Mouse (Mus musculus): ENCODE data around the gene Denr. TPM values are rescaled to one million over a fixed set of nuclear protein-coding genes. Genes with fewer than 3 reads are reported as not detected.

Denr gene
- polyA plus RNA-seq (2017; shearing (Covaris generic)) = 10 to 100 TPM; 60.1 to 83.1 (median 71.9) TPM

GRCm38 (mm10) chr5:123906976-123907630 lies at the start of gene Denr:
Gene Denr (plus strand): TSS chr5:123907175.
- peak; percentile 97 for ATAC-seq

DNA sequence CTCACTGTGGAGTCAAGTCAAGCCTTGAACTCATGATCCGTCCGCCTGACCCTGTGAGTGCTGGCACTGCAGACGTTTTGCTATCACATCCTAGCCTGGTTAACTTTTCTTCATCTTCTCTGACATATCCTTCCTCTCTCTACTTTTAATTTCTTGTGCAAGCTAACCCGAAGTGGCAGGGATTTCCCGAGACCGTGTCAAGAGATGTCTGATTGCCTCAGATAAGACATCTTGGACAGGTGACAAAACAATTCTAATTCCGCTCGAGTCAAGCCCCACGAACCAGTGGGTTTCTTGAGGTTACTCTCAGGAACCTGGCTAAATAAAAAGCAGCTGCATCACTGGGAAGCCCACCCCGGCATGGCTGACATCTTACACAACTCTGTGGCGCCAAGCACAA lies 48.2 kb upstream of the Denr start:
- no peak for ATAC-seq

DNA sequence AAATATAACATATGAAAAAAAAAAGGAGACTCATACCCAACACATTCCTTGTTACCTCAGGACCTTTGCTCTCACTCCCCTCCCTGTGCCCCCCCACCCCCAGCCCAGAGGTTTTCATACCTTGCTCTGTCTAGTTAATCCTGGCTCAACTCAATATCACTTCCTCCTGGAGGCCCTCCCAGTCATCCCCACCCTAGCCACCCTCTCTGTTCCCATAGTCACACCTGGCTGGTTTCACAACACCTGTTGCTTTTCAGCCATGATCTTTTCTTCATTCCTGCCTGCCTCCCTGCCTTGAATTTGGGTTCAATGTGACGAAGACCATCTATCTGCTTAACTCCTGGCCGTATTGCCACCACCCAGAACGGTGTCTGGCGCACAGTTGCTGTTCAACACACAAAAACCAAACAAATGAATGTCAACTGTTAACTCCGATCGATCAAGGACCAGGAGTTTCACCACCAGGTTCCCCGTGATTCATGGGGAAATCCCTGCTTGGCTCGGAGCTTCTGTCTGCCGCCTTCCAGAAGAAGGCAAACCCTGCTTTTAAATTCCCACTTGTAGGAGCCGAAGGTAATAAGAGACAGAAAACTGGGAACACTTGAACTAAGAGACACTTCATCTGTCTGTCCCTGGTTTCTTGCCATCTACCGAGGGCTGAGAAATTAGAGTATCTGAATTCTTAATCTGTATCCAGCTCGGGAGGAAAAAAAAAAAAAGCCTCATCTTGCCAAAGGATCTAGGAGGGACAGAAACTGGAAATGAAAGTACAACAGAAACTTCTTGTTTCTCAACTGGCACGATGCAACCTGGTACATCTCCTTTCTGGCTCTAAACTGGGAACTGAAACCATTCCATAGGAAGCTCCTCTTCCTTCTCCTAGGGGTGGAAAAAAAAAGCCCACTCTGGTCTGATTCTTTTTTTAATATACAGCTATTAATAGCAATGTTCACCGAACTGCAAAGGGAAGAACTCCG lies 44.3 kb upstream of the Denr start:
- no peak for ATAC-seq

- no peak for ATAC-seq
Measured at GRCm38 (mm10) chr5:123863934-123864333, 43.0 kb upstream of the Denr start.

DNA sequence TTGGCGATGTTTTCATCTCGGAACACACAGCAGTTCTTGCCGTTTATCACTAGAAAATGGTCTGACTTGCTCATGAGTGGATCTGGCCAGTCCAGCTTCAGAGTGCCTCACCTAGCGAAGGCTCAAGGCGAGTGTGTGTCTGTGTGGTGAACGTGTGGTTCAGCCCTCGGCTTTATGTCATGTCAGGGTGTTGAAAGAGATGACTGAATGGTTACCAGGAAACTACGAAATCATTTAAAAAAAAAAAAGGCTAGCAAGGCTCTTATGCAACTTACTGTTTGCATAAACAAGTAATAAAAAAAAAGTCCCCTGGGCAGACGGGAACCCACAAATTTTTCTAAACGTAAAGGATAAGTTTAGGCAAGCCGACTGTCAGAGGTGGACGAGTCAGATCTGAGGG lies 41.6 kb upstream of the Denr start, which contains the start of gene Hcar2:
Hcar2 (minus strand) TSS at position 135 of the 400 bp plus-strand sequence.
- no peak for ATAC-seq

DNA sequence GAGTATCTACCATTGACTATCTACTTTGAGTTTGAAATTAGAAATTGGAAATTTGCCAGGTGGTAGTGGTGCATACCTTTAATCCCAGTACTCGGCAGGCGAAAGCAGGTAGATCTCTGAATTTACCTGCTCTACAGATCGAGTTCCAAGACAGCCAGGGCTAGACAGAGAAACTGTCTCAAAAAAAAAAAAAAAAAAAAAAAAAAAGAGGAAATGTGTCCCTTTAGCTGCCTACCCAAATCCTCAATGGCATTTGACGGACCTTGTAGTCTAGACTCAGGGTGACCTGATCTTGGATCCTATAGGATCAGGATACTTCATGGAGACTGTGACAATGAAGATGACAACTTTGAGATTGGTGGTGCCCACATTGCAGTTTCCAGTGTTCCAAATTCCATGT lies 40.5 kb upstream of the Denr start:
- no peak for ATAC-seq

DNA sequence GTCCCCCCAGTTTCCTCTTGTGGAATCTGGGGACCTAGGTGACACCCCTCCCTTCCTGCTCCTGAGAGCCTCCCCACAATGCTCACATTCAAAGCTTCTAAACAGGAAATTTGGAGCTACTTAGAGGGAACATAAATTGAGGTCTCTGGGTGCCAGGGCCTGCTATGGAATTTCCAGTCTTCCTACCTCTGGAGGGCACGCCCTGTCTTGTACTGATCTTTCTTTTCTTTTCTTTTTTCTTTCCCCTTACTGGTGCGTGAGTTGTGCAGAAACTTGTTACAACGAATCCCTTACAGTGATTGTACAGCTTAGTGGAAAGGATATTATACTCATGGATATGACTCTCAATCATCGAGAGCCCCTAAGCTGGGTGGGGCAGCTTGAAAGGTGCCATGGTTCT lies 37.4 kb upstream of the Denr start:
- no peak for ATAC-seq

DNA sequence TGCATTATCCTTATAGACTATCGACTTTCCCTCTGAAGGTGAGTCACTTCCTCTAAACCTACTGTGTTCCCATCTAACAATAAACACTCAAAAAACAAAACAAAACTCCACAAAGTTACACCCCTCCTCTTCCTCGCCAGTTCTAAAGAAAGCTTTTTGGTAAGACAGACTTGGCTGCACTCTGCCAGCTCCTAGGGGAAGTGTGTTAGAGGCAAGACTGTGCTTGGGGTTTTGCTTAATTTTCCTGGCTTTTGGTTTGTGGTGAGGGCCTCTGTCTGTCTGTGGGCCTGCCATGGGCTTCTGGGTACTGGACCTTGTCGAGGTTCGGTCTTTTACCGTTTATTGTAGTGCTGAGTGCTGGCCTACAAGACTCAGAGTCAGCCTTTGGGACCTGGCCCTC lies 32.8 kb upstream of the Denr start:
- no peak for ATAC-seq

DNA sequence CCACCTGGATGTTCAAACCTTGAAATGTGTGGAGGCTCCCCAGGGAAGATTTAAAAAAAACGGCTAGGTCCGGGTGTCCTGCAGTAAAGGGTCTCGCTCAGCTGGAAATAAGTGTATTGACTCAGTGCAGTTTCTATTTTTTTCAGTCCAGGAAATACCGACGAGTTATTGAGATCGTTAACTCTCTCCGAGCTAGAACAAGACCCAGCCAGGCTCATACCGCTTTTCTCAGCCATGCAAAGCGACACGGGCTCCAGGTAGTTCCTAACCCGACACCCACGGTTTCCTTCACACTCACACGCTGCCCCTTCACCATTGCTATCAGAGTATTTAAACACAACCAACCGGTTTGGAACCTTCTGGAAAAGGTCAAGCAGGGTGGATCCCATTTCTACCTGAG lies 28.9 kb upstream of the Denr start:
- no peak for ATAC-seq

- ATAC-seq = no peak
Measured at GRCm38 (mm10) chr5:123879928-123880327, 27.0 kb upstream of the Denr start, which contains the start of gene Hcar1. Gene Hcar1 (minus strand): TSS chr5:123880020.

- ATAC-seq = no peak
Measured at GRCm38 (mm10) chr5:123880778-123881177, 26.2 kb upstream of the Denr start.

GRCm38 (mm10) chr5:123883891-123884290 lies 23.1 kb upstream of the Denr start:
- no peak for ATAC-seq

DNA sequence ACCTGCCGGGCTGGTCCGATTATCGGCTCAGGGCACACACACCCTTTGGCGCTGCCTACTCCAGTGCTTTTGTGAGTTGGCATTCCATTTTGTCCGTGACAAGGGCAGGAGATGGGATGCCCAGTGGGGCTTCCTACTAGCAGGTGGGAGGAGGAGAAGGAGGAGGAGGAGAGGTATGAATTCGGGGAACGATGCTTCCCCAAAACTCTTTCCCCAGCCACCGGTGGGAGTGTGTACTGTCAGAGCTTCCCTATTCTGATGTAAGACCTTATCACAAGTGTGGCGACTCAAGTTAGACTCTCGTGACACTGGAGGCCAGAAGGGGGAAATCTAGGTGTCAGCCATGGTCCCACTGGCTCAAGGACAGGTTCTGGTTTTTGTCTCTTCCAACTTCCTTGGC lies 22.6 kb upstream of the Denr start:
- ATAC-seq = no peak

- ATAC-seq = no peak
Measured at GRCm38 (mm10) chr5:123886365-123886764, 20.6 kb upstream of the Denr start.

GRCm38 (mm10) chr5:123890312-123890711 lies 16.7 kb upstream of the Denr start:
- no peak for ATAC-seq

GRCm38 (mm10) chr5:123890987-123891386 lies 16.0 kb upstream of the Denr start:
- ATAC-seq = no peak

DNA sequence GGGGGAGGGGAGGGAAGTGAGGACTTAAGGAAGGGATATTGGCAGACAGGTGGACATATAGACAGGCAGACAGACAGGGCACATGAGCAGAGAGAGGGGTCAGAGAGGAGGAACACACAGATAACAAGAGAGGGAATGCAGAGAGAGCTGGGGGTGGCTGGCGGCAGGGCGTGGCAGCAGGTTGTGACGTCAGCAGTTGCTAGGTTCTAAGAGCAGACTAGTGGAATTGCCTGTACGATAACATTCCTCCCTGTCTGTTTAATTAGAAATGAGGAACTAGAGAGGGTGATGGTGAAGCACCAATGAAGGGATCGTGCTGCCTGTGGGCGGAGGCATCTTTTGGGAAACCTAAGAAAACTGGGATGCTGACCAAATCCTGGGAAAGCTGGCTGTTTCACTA lies 15.3 kb upstream of the Denr start:
- no peak for ATAC-seq

- no peak for ATAC-seq
Measured at GRCm38 (mm10) chr5:123893520-123893919, 13.5 kb upstream of the Denr start.

- ATAC-seq = no peak
Measured at GRCm38 (mm10) chr5:123896395-123896794, 10.6 kb upstream of the Denr start.

- ATAC-seq = no peak
Measured at GRCm38 (mm10) chr5:123897352-123897751, 9.6 kb upstream of the Denr start.

DNA sequence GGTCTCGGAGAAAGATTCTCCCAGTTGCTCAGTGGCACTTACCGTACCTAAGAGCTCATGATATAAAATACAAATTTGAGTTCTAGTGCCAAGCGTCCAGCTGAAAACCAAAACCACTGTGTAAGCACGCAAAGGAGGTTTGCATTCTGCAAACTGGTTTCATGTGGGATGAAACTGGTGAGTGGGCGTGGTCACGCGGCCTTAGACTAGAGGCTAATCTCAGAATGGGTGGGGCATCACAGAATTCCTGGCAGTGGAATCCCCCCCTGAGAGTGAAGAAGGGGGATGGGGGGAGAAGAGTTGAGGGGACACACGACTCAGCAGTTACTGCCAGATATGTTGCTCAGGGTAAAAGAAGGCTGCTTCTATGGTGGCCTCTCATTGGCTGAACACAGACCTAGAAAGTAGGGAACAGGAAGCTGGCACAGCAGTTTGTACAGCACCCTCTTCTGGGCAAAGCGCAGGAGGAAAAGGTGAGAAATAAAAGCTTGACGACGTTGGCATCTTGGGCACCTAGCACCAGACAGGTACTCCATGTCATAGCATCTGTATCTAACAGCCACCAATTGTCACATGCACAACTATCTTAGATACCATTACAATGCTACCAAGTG lies 2.8 kb upstream of the Denr start:
- ATAC-seq = no peak

- no peak for ATAC-seq
Measured at GRCm38 (mm10) chr5:123906146-123906975, 614 bp upstream of the Denr start.
